Mouse (Mus musculus) bone marrow, adult 2 months (tissue): ENCODE results near the gene Nek9.

ENCODE experiments used
- CTCF ChIP-seq: fragments of 200-500 bp; IDR thresholded peaks from 2 replicates; pipeline ENCODE4 v1.5.1; 2011; ENCODE audit warnings: low read length, control low read depth; ENCODE audit not compliant: control insufficient read depth, insufficient read depth
- POLR2A ChIP-seq: fragments of 200-500 bp; IDR thresholded peaks from 2 replicates; pipeline ENCODE4 v1.6.1; 2011; ENCODE audit warnings: low read depth, mild to moderate bottlenecking, control low read depth, low read length, borderline replicate concordance; ENCODE audit not compliant: control insufficient read depth

GRCm38 (mm10) chr12:85330153-85330552 lies 9.0 kb downstream of the Nek9 start:
- TF ChIP-seq CTCF (no peak), POLR2A (no peak)
